Mouse (Mus musculus) E14TG2a.4 (cell line): ENCODE data around the gene Cript.
A peak's percentile ranks its signal among the peaks of the same experiment; 100 is the strongest.

Source experiments
- H3K27me3 ChIP-seq: 2 replicates; pipeline ENCODE4 v1.6.1; 2014; ENCODE audit warnings: low read length, control low read depth; ENCODE audit not compliant: insufficient read depth
- H3K36me3 ChIP-seq: 2 replicates; pipeline ENCODE4 v1.6.1; 2014; ENCODE audit warnings: low read length, control low read depth; ENCODE audit not compliant: insufficient read depth
- H3K4me1 ChIP-seq: replicated peaks from 2 replicates; pipeline ENCODE4 v1.6.1; 2014; ENCODE audit warnings: low read depth, low read length, control low read depth
- H3K4me3 ChIP-seq: replicated peaks from 2 replicates; pipeline ENCODE4 v1.5.1; 2014; ENCODE audit warnings: mild to moderate bottlenecking, low read length
- H3K9me3 ChIP-seq: 2 replicates; pipeline ENCODE4 v1.6.1; 2014; ENCODE audit warnings: low read length, control low read depth
- CTCF ChIP-seq: conservative IDR thresholded peaks from 2 replicates; pipeline ENCODE4 v1.5.1; 2014; ENCODE audit warnings: low read length
- NANOG ChIP-seq: IDR thresholded peaks from 2 replicates; pipeline ENCODE4 v1.6.1; 2014; ENCODE audit warnings: borderline replicate concordance, low read length, mixed read lengths
- POU5F1 ChIP-seq: IDR thresholded peaks from 2 replicates; pipeline ENCODE4 v1.6.1; 2014; ENCODE audit warnings: low read length, borderline replicate concordance

Cript gene

GRCm38 (mm10) chr17:87025269-87025949, at the start of gene Cript, which contains the start of gene Pigf:
Cript (plus strand) TSS chr17:87025550.
Pigf (minus strand) TSS chr17:87025406.
- no peaks in the 10 kb centered on the region for H3K9me3 ChIP-seq
- no peak for TF ChIP-seq CTCF
- TF ChIP-seq NANOG: no peak
- no peak for TF ChIP-seq POU5F1

GRCm38 (mm10) chr17:86976387-86976786, 49.0 kb upstream of the Cript start:
- Histone ChIP-seq H3K36me3 (peaks cover 39% of the 10 kb centered on the region), H3K27me3 (no peaks in the 10 kb centered on the region), H3K4me1 (peaks cover 56% of the 10 kb centered on the region), H3K9me3 (no peaks in the 10 kb centered on the region), H3K4me3 (peak overlapping the region; percentile 2; the same call in 1 of the 2 replicates)
- no peak for TF ChIP-seq NANOG

More at GRCm38 (mm10) chr17:87025269-87025949, at the start of gene Cript, which contains the start of gene Pigf:
- Histone ChIP-seq H3K27me3 (no peaks in the 10 kb centered on the region), H3K4me3 (peak within 1 kb of the TSS; percentile 95), H3K4me1 (peaks cover 21% of the 10 kb centered on the region), H3K36me3 (peaks cover 43% of the 10 kb centered on the region)

- no peaks in the 10 kb centered on the region for H3K27me3 ChIP-seq
- no peaks in the 10 kb centered on the region for H3K9me3 ChIP-seq
- TF ChIP-seq NANOG (no peak), CTCF (no peak), POU5F1 (no peak)
- no peak overlapping the region for H3K4me3 ChIP-seq
- H3K36me3 ChIP-seq: peaks cover 25% of the 10 kb centered on the region
- H3K4me1 ChIP-seq: peaks cover 68% of the 10 kb centered on the region
These were observed 46.9 kb upstream of the Cript start for GRCm38 (mm10) chr17:86978496-86978895.

- Histone ChIP-seq H3K4me3 (no peak overlapping the region), H3K4me1 (peaks cover 79% of the 10 kb centered on the region), H3K36me3 (peaks cover 14% of the 10 kb centered on the region), H3K27me3 (no peaks in the 10 kb centered on the region), H3K9me3 (no peaks in the 10 kb centered on the region)
- TF ChIP-seq NANOG (no peak), POU5F1 (no peak), CTCF (no peak)
These were observed 44.1 kb upstream of the Cript start for GRCm38 (mm10) chr17:86981205-86981604.

GRCm38 (mm10) chr17:86981701-86982100, 43.6 kb upstream of the Cript start:
- TF ChIP-seq POU5F1: no peak
- no peak for TF ChIP-seq NANOG
- TF ChIP-seq CTCF: no peak
- H3K4me3 ChIP-seq: no peak overlapping the region

GRCm38 (mm10) chr17:86982497-86982896, 42.9 kb upstream of the Cript start:
- peaks cover 14% of the 10 kb centered on the region for H3K36me3 ChIP-seq
- H3K4me1 ChIP-seq: peaks cover 77% of the 10 kb centered on the region
- no peak for TF ChIP-seq NANOG
- no peak for TF ChIP-seq CTCF
- TF ChIP-seq POU5F1: no peak
- no peaks in the 10 kb centered on the region for H3K9me3 ChIP-seq
- no peaks in the 10 kb centered on the region for H3K27me3 ChIP-seq
- no peak overlapping the region for H3K4me3 ChIP-seq

More at GRCm38 (mm10) chr17:86981701-86982100, 43.6 kb upstream of the Cript start:
- H3K36me3 ChIP-seq: peaks cover 14% of the 10 kb centered on the region
- H3K9me3 ChIP-seq: no peaks in the 10 kb centered on the region
- H3K27me3 ChIP-seq: no peaks in the 10 kb centered on the region
- peaks cover 78% of the 10 kb centered on the region for H3K4me1 ChIP-seq

- no peaks in the 10 kb centered on the region for H3K27me3 ChIP-seq
- H3K36me3 ChIP-seq: 0 out of 2 replicates have a peak, but pooled peaks cover 4% of the 10 kb centered on the region
- no peak overlapping the region for H3K4me3 ChIP-seq
- no peaks in the 10 kb centered on the region for H3K9me3 ChIP-seq
- H3K4me1 ChIP-seq: peaks cover 53% of the 10 kb centered on the region
- TF ChIP-seq NANOG (no peak), CTCF (no peak), POU5F1 (no peak)
These were observed 38.8 kb upstream of the Cript start for GRCm38 (mm10) chr17:86986449-86987138.

- Histone ChIP-seq H3K9me3 (no peaks in the 10 kb centered on the region), H3K4me3 (no peak overlapping the region), H3K4me1 (peaks cover 38% of the 10 kb centered on the region), H3K36me3 (0 out of 2 replicates have a peak, but pooled peaks cover 4% of the 10 kb centered on the region), H3K27me3 (no peaks in the 10 kb centered on the region)
- no peak for TF ChIP-seq NANOG
- TF ChIP-seq POU5F1: no peak
- no peak for TF ChIP-seq CTCF
These were observed 37.2 kb upstream of the Cript start for GRCm38 (mm10) chr17:86988161-86988560.

GRCm38 (mm10) chr17:86988601-86989184, 36.7 kb upstream of the Cript start:
- TF ChIP-seq NANOG (no peak), CTCF (no peak), POU5F1 (no peak)
- Histone ChIP-seq H3K27me3 (no peaks in the 10 kb centered on the region), H3K4me1 (peaks cover 33% of the 10 kb centered on the region), H3K4me3 (no peak overlapping the region), H3K9me3 (no peaks in the 10 kb centered on the region), H3K36me3 (0 out of 2 replicates have a peak, but pooled peaks cover 4% of the 10 kb centered on the region)
